Mouse (Mus musculus) midbrain, embryonic 11.5 days (tissue): ENCODE results near the gene Tbc1d10c. TPM values are rescaled to one million over a fixed set of nuclear protein-coding genes. Genes with fewer than 3 reads are reported as not detected.
A peak's percentile ranks its signal among the peaks of the same experiment; 100 is the strongest.

Source experiments
- ATAC-seq: fragments of 200-750 bp; cut with Nextera tagmentation; 2 replicates; pipeline ENCODE4 v1.8.0; 2017; ENCODE audit warnings: moderate TSS enrichment, moderate library complexity; ENCODE audit not compliant: low FRiP score
- DNase-seq: peaks from one replicate; pipeline ENCODE4 v3.0.0; 2015; ENCODE audit warnings: low spot score; ENCODE audit errors: missing footprints
- H3K27ac ChIP-seq: fragments of 300-500 bp; sonication (generic); 2 replicates; pipeline ENCODE4 v1.5.1; 2014; ENCODE audit warnings: low read depth, low read length
- H3K27me3 ChIP-seq: fragments of 300-500 bp; sonication (generic); 2 replicates; pipeline ENCODE4 v1.6.1; 2014; ENCODE audit warnings: mild to moderate bottlenecking, low read length, moderate library complexity, mixed read lengths; ENCODE audit not compliant: control insufficient read depth, insufficient read depth
- H3K36me3 ChIP-seq: fragments of 300-500 bp; sonication (generic); 2 replicates; pipeline ENCODE4 v1.6.1; 2014; ENCODE audit warnings: mild to moderate bottlenecking, low read length, moderate library complexity, mixed read lengths; ENCODE audit not compliant: control insufficient read depth, insufficient read depth
- H3K4me1 ChIP-seq: fragments of 300-500 bp; sonication (generic); 2 replicates; pipeline ENCODE4 v1.6.1; 2014; ENCODE audit warnings: low read length; ENCODE audit not compliant: control insufficient read depth, insufficient read depth
- H3K4me2 ChIP-seq: fragments of 300-500 bp; sonication (generic); 2 replicates; pipeline ENCODE4 v1.6.1; 2014; ENCODE audit warnings: mild to moderate bottlenecking, moderate library complexity
- H3K4me3 ChIP-seq: fragments of 300-500 bp; sonication (generic); 2 replicates; pipeline ENCODE4 v1.5.1; 2014; ENCODE audit warnings: low read depth, low read length
- H3K9ac ChIP-seq: fragments of 300-500 bp; sonication (generic); 2 replicates; pipeline ENCODE4 v1.6.1; 2014; ENCODE audit warnings: low read length
- H3K9me3 ChIP-seq: fragments of 300-500 bp; sonication (generic); 2 replicates; pipeline ENCODE4 v1.6.1; 2016; ENCODE audit warnings: low read length; ENCODE audit not compliant: control insufficient read depth
- WGBS: fragments of 180-500 bp; shearing (Covaris S2); extraction: QIAGEN DNeasy Blood & Tissue Kit; methylation state at CpG from one replicate; pipeline ENCODE4 v1.1.7; 2014; 5-methylcytosine and 5-hydroxymethylcytosine counted together
- polyA plus RNA-seq: library from polyadenylated mRNA; unstranded; fragments of >200 nt; fragmentation: Nextera tagmentation; extraction: Ambion mirVana; gene quantifications from 2 replicates; pipeline ENCODE4 v1.2.1, GENCODE M21; 2014

The Tbc1d10c gene
- polyA plus RNA-seq, 1 experiment from 2014 or later = 0.29 TPM

DNA sequence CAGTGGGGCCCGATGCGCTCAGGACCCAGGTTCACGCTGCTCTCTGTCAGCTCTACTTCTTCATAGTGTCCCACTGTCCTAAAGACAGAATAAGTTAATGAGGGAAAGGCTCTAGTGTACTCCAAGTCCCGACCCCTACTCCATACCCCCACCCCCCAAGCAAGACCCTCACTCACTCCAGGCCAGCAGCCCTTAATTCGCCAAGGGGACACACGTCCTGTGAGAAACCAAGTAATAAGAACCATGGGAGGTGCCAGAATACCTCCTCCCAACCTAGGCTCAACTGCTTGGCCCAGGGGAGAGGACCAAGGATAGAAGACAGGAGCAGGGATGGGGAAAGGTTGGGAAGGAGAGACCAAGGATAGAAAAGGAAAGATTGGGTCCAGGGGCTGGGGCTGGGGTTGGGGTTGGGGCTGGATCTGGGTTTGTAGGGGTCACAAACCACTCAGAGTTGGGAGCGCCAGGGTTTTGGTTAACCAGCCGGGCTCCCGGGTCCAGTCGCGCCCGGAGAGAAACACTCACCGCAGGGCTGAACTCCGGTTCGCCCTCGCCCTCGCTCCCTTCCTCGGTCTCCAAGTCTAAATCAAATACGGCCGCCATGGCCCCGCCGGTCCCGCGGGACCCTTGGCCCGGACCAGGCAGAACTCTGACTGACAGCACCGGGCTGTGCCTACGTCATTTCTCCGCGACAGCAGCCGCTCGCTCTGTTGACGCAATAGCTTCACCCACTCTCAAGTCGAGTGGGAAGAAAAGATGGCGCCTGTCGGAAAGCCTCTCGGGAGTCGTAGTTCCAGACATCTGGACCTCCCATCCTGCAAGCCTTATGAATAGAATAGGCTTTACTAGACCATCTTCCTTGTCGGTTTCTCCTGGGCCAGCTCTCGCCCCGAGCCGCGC is 28.2 kb downstream of the Tbc1d10c start, which contains the start of gene Rps6kb2:
TSS of gene Rps6kb2 (minus strand) at position 709 of the 897 bp plus-strand sequence.
- Histone ChIP-seq H3K27ac (peak within 1 kb of the TSS; percentile 52), H3K4me2 (peak within 1 kb of the TSS; percentile 57), H3K9ac (peak within 1 kb of the TSS; percentile 72), H3K4me1 (peaks cover 12% of the 10 kb centered on the region), H3K27me3 (no peaks in the 10 kb centered on the region), H3K36me3 (peaks cover 14% of the 10 kb centered on the region; the same call in 1 of the 2 replicates), H3K9me3 (no peaks in the 10 kb centered on the region), H3K4me3 (peak within 1 kb of the TSS; percentile 51)
- 7% methylated on average over 42 of the region's 42 CpGs for WGBS
- ATAC-seq (peak; percentile 91), DNase-seq (peak; percentile 99)

DNA sequence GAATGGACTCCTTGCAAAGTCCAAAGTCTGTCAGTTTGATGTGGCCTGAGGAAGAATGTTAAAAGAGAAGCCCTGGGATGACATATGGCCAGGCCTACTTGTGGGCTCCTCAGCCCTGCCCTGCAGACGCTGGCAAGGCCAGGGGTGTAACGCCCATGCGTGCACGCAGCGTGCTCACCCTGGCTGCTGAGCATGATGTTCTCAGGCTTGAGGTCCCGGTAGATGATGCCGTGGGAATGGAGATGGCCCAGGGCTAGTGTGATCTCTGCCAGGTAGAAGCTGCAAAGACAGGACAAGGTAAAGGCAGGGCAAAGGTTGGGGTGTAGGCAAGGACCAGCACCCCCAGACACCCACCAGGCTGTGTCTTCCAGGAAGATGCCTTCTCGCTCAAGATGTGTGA is 32.0 kb downstream of the Tbc1d10c start:
- Histone ChIP-seq H3K9me3 (no peaks in the 10 kb centered on the region), H3K4me3 (no peak overlapping the region), H3K27ac (no peak overlapping the region), H3K36me3 (peaks cover 27% of the 10 kb centered on the region; the same call in 1 of the 2 replicates), H3K4me2 (no peak overlapping the region), H3K27me3 (no peaks in the 10 kb centered on the region), H3K9ac (no peak overlapping the region), H3K4me1 (peaks cover 12% of the 10 kb centered on the region)
- no peak for DNase-seq
- 94% methylated on average over 8 of the region's 8 CpGs for WGBS
- ATAC-seq = no peak

DNA sequence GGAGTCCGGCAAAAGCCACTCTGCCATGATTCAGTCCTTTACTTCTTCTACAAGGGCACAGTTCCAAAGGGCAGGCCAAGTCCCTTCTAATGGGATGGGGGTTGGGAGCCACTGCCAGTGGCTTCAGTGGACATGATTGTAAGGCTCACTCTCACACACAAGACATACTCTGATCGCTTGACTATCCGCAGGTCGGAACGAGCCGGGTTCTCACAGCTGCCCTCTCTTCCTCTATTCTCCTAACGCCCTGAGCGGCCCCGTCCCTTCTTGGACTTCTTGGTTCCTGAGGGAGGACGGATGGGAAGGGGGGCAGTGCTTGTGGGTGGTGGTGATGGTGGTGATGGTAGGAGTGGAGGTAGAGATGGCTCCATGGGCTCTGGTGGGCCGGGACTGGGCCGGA is 34.3 kb downstream of the Tbc1d10c start:
- Histone ChIP-seq H3K9me3 (no peaks in the 10 kb centered on the region), H3K4me3 (no peak overlapping the region), H3K36me3 (peaks cover 27% of the 10 kb centered on the region; the same call in 1 of the 2 replicates), H3K27ac (no peak overlapping the region), H3K4me1 (no peaks in the 10 kb centered on the region), H3K4me2 (no peak overlapping the region), H3K27me3 (no peaks in the 10 kb centered on the region), H3K9ac (no peak overlapping the region)
- no peak for ATAC-seq
- 93% methylated on average over 12 of the region's 12 CpGs for WGBS
- DNase-seq = no peak

DNA sequence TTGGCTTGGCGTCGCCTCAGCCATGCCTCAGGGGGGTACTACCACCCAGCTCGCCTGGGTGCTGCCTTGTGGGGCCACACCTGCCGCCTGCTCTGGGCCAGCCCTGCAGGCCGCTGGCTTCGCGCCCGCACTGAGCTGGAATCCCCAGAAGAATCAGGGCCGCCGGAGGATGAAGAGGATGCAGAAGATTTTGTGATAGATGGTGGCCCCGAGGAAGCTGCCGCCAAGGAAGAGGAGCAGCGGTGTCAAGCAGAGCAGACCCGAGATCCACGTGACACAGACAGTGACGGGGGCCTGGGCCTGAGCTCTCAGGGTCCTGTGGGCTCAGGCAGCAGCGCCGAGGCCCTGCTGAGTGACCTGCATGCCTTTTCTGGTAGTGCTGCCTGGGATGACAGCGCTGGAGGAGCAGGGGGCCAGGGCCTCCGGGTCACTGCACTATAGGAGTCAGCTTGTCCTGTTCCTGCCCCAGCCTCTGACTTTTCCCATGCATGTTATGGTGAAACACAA is 35.0 kb downstream of the Tbc1d10c start:
- no peaks in the 10 kb centered on the region for H3K27me3 ChIP-seq
- H3K27ac ChIP-seq = no peak overlapping the region; the same call in 1 of the 2 replicates
- H3K4me3 ChIP-seq = no peak overlapping the region
- DNase-seq (no peak), ATAC-seq (no peak)
- H3K36me3 ChIP-seq = peaks cover 27% of the 10 kb centered on the region; the same call in 1 of the 2 replicates
- H3K9ac ChIP-seq = no peak overlapping the region
- 69% methylated on average over 20 of the region's 20 CpGs for WGBS
- no peak overlapping the region for H3K4me2 ChIP-seq
- H3K4me1 ChIP-seq = no peaks in the 10 kb centered on the region
- no peaks in the 10 kb centered on the region for H3K9me3 ChIP-seq

DNA sequence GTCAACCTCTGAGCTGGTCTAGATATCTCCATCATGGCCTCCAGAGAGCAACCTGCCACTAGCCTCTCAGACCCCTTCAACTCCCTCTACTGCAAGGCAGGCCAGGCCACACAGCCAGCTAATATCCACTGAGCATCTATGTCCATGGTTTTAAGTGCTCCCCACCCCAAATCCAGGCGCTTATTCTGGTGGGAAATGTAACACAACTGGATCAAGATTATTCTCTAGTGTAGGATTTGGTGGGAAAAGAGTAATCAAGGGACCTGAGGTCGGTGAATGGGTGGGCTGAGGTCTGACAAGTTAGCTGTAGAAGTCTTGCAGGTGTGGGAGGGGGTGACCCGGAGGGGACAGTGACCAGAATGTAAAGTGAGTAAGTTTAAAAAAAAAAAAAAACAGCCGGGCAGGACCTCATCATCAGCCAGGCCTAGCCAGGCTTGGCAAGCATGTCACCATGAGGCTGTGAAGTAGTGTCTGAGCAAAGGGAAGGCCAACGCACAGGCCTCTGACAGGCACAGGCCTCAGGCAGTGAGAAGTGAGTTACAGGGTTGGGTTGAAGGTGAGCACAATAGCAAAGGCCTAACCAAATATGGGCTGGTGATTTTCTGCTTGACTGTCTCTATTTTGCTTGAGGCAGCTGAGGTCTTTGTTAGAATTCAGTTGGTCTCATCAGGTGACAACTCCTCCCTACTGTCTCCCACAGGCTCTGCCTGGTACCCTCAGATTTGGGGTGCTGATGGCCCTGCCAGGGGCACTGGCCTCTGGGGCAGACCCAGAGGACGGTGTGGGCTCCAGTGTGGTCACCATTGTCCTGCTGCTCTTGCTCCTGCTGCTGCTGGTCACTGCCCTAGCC is 35.6 kb downstream of the Tbc1d10c start:
- Histone ChIP-seq H3K27me3 (no peaks in the 10 kb centered on the region), H3K27ac (no peak overlapping the region; the same call in 1 of the 2 replicates), H3K36me3 (peaks cover 30% of the 10 kb centered on the region), H3K9me3 (no peaks in the 10 kb centered on the region), H3K4me2 (no peak overlapping the region), H3K4me1 (no peaks in the 10 kb centered on the region), H3K4me3 (no peak overlapping the region), H3K9ac (no peak overlapping the region)
- DNase-seq (no peak), ATAC-seq (no peak)
- 78% methylated on average over 6 of the region's 6 CpGs for WGBS

DNA sequence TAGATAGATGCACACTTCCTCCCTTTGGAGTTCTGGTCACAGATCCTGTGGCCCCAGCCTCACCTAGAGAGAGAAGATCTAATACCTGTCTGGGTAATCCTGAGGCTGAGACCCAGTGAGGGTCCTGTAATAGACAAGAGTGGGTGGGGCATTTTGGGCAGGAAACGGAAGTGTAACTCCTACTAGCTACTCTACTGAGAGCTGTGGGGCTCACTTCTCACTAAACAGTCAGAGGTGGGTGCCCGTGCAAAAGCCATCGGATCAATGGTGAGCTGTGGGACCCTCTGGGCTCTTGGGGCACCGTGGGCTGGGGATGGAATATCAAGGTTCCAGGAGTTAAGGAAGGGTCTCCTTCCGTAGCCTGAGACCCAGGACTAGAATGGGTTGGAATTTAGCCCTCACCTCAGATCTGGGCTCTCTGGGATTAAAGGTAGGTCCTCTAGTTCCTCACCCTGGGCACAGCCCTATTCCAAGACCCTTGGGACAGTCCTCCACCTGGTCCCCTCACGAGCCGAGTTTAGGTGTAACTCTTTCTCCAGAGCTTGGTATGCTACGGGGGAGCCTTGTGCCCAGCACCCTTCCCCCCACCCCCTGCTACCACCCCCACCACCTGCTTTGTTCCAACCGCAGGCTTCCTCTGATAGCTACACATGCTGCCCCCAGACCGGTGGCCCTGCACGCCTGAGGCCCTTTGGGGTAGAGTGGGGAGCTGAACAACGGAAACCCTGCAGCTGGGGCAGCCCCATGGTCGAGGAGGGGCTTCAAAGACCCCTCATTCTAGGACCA is 36.5 kb downstream of the Tbc1d10c start:
- Histone ChIP-seq H3K9me3 (no peaks in the 10 kb centered on the region), H3K27ac (no peak overlapping the region), H3K9ac (no peak overlapping the region), H3K4me3 (no peak overlapping the region), H3K27me3 (no peaks in the 10 kb centered on the region), H3K36me3 (peaks cover 33% of the 10 kb centered on the region), H3K4me1 (no peaks in the 10 kb centered on the region), H3K4me2 (no peak overlapping the region)
- ATAC-seq (no peak), DNase-seq (no peak)
- WGBS = 88% methylated on average over 13 of the region's 13 CpGs

DNA sequence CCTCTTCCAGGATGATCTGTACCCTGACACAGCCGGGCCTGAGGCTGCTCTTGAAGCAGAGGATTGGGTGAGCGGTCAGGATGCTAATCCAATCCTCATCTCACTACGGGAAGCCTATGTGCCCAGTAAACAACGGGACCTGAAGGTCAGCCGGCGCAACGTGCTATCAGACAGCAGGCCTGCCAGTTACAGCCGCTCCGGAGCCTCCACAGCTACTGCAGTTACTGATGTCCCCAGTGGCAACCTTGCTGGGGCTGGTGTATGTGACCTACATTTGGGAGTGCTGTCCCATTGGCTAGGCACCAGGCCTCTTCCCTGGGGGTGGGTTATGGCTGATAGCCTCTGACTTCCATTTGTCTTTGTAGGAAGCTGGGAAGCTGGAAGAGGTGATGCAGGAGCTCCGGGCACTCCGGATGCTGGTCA is 37.8 kb downstream of the Tbc1d10c start, which contains the start of gene Ptprcap:
TSS of gene Ptprcap (plus strand) at position 373 of the 423 bp plus-strand sequence.
- no peak within 1 kb of the TSS for H3K9ac ChIP-seq
- H3K9me3 ChIP-seq = no peaks in the 10 kb centered on the region
- H3K4me1 ChIP-seq = peaks cover 7% of the 10 kb centered on the region
- H3K27me3 ChIP-seq = no peaks in the 10 kb centered on the region
- WGBS = 74% methylated on average over 11 of the region's 11 CpGs
- H3K4me3 ChIP-seq = no peak within 1 kb of the TSS
- no peak within 1 kb of the TSS for H3K4me2 ChIP-seq
- no peak for ATAC-seq
- peaks cover 24% of the 10 kb centered on the region for H3K36me3 ChIP-seq
- H3K27ac ChIP-seq = no peak within 1 kb of the TSS
- DNase-seq = no peak

DNA sequence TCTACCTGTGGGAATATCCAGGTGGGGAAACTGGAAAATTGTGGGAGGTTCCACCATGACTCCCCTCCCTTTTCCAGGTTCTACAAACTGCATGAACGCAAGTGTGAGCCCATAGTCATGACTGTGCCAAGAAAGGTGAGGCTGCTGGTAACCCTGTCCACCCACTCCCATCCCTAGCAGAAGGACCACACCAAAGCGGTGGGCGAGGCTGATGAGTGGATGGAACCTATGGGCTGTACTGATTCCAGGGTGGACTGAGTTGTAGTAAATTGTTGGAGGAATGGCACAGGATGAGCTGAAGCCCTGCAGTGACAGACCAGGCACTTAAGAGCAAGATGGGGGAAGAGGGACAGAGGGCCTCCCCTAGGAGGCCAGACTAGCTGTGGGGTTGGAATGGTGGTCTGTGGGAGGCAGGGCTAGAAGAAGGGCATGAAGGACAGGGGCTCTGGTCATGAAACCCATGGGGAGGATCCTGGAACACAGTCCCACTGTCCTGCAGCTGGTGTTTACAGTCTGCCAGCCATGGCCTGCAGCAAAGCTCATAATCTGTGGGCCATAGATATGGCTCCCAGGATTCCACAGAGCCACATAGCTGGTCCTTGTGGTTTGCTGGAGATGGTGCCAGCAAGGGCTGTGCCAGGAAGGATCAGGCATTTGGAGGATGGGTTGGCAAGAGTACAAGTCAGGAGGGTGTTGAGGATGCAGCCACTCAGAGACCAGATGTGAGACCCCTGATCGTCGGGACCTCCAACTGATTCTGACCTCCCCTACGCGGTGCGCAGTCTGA is 38.4 kb downstream of the Tbc1d10c start:
- Histone ChIP-seq H3K9ac (no peak overlapping the region), H3K4me3 (no peak overlapping the region), H3K36me3 (peaks cover 20% of the 10 kb centered on the region), H3K27me3 (no peaks in the 10 kb centered on the region), H3K27ac (no peak overlapping the region), H3K9me3 (no peaks in the 10 kb centered on the region), H3K4me1 (peaks cover 12% of the 10 kb centered on the region), H3K4me2 (no peak overlapping the region)
- ATAC-seq (no peak), DNase-seq (no peak)
- 88% methylated on average over 8 of the region's 8 CpGs for WGBS
